Mouse (Mus musculus) spleen, adult 2 months (tissue): Measurements from ENCODE around the gene Gm48552.

Source experiments
- CTCF ChIP-seq: fragments of 200-500 bp; IDR thresholded peaks from 2 replicates; pipeline ENCODE4 v1.5.1; 2011; ENCODE audit warnings: mild to moderate bottlenecking, inconsistent platforms; ENCODE audit not compliant: insufficient read depth, insufficient read length, insufficient replicate concordance; ENCODE audit errors: extremely low read depth
- POLR2A ChIP-seq: fragments of 200-500 bp; IDR thresholded peaks from 2 replicates; pipeline ENCODE4 v1.6.1; 2011; ENCODE audit warnings: low read depth, low read length, inconsistent platforms

- TF ChIP-seq CTCF (no peak), POLR2A (no peak)
Measured at GRCm38 (mm10) chr10:81418216-81419070, 29.6 kb downstream of the Gm48552 start.
